Mouse (Mus musculus) testis, adult 2 months (tissue): ENCODE results near the gene Tmc2. TPM values are rescaled to one million over a fixed set of nuclear protein-coding genes. Genes with fewer than 3 reads are reported as not detected.

Experiments
- H3K27ac ChIP-seq: fragments of 200-500 bp; 2 replicates; pipeline ENCODE4 v1.5.1; 2012; ENCODE audit warnings: low read depth, low read length; ENCODE audit not compliant: control insufficient read depth, insufficient read depth
- H3K27me3 ChIP-seq: fragments of 200-500 bp; 2 replicates; pipeline ENCODE4 v1.6.1; 2012; ENCODE audit warnings: mild to moderate bottlenecking, low read length, moderate library complexity; ENCODE audit not compliant: control insufficient read depth, insufficient read depth
- H3K36me3 ChIP-seq: fragments of 200-500 bp; 2 replicates; pipeline ENCODE4 v1.6.1; 2012; ENCODE audit warnings: mild to moderate bottlenecking, low read length; ENCODE audit not compliant: control insufficient read depth, insufficient read depth
- H3K4me1 ChIP-seq: fragments of 200-500 bp; 2 replicates; pipeline ENCODE4 v1.6.1; 2012; ENCODE audit warnings: low read length; ENCODE audit not compliant: control insufficient read depth, insufficient read depth
- H3K4me3 ChIP-seq: fragments of 200-500 bp; 2 replicates; pipeline ENCODE4 v1.5.1; 2012; ENCODE audit warnings: low read depth, mild to moderate bottlenecking, low read length, moderate library complexity, mixed read lengths; ENCODE audit not compliant: control insufficient read depth
- CTCF ChIP-seq: fragments of 200-500 bp; IDR thresholded peaks from 2 replicates; pipeline ENCODE4 v1.5.1; 2012; ENCODE audit warnings: low read depth, mild to moderate bottlenecking, inconsistent platforms, low read length, moderate library complexity; ENCODE audit not compliant: control insufficient read depth, insufficient read depth, insufficient replicate concordance
- POLR2A ChIP-seq: fragments of 200-500 bp; IDR thresholded peaks from 2 replicates; pipeline ENCODE4 v1.6.1; 2012; ENCODE audit warnings: low read depth, mild to moderate bottlenecking, inconsistent platforms, low read length, moderate library complexity; ENCODE audit not compliant: control insufficient read depth
- polyA plus RNA-seq: library from polyadenylated mRNA; depleted of rRNA; stranded (reverse); fragments of >200 nt; gene quantifications from 2 replicates; pipeline ENCODE4 v1.2.3, GENCODE M21; 2012

Gene Tmc2
- polyA plus RNA-seq, 1 experiment, result 0.19 TPM

- Histone ChIP-seq H3K27me3 (no peaks in the 10 kb centered on the region), H3K36me3 (peaks cover 2% of the 10 kb centered on the region), H3K4me1 (peaks cover 7% of the 10 kb centered on the region), H3K27ac (peak within 1 kb of the TSS; percentile 91), H3K4me3 (peak within 1 kb of the TSS; percentile 97)
- TF ChIP-seq CTCF (peak; percentile 13; the same call in 1 of the 2 replicates), POLR2A (peak; percentile 97)
These were observed 79.3 kb downstream of the Tmc2 start, which contains the start of gene Nop56 for GRCm38 (mm10) chr2:130274149-130274861. Gene Nop56, plus strand, starts transcription at chr2:130274430.

- H3K27ac ChIP-seq, result no peak overlapping the region
- peaks cover 7% of the 10 kb centered on the region for H3K4me1 ChIP-seq
- H3K36me3 ChIP-seq, result peaks cover 3% of the 10 kb centered on the region
- no peak for TF ChIP-seq POLR2A
- no peak for TF ChIP-seq CTCF
- peak overlapping the region; percentile 97 for H3K4me3 ChIP-seq
- H3K27me3 ChIP-seq, result no peaks in the 10 kb centered on the region
These were observed 79.9 kb downstream of the Tmc2 start for GRCm38 (mm10) chr2:130274862-130275261.

GRCm38 (mm10) chr2:130275649-130276048, 80.7 kb downstream of the Tmc2 start:
- H3K27ac ChIP-seq, result no peak overlapping the region
- peaks cover 3% of the 10 kb centered on the region for H3K36me3 ChIP-seq

GRCm38 (mm10) chr2:130279600-130280091, 84.7 kb downstream of the Tmc2 start:
- TF ChIP-seq CTCF (no peak), POLR2A (no peak)
- Histone ChIP-seq H3K4me3 (no peak overlapping the region), H3K27ac (no peak overlapping the region), H3K4me1 (peaks cover 9% of the 10 kb centered on the region), H3K27me3 (no peaks in the 10 kb centered on the region), H3K36me3 (peaks cover 3% of the 10 kb centered on the region)

More at GRCm38 (mm10) chr2:130275649-130276048, 80.7 kb downstream of the Tmc2 start:
- TF ChIP-seq CTCF (peak; percentile 70; the same call in 1 of the 2 replicates), POLR2A (no peak)
- Histone ChIP-seq H3K4me1 (peaks cover 7% of the 10 kb centered on the region), H3K4me3 (no peak overlapping the region), H3K27me3 (no peaks in the 10 kb centered on the region)

- Histone ChIP-seq H3K27ac (no peak overlapping the region), H3K4me3 (no peak overlapping the region), H3K36me3 (peaks cover 3% of the 10 kb centered on the region), H3K4me1 (peaks cover 6% of the 10 kb centered on the region), H3K27me3 (no peaks in the 10 kb centered on the region)
- TF ChIP-seq POLR2A (no peak), CTCF (no peak)
These were observed 85.2 kb downstream of the Tmc2 start for GRCm38 (mm10) chr2:130280224-130280623.

- Histone ChIP-seq H3K4me1 (peaks cover 4% of the 10 kb centered on the region), H3K27ac (no peak overlapping the region), H3K4me3 (no peak overlapping the region), H3K27me3 (no peaks in the 10 kb centered on the region), H3K36me3 (peaks cover 3% of the 10 kb centered on the region)
- TF ChIP-seq CTCF, result no peak
- no peak for TF ChIP-seq POLR2A
These were observed 85.8 kb downstream of the Tmc2 start for GRCm38 (mm10) chr2:130280818-130281217.

- H3K4me3 ChIP-seq, result peak within 1 kb of the TSS; percentile 96
- TF ChIP-seq POLR2A, result peak; percentile 91
- TF ChIP-seq CTCF, result no peak
- H3K27ac ChIP-seq, result peak within 1 kb of the TSS; percentile 46
- H3K27me3 ChIP-seq, result no peaks in the 10 kb centered on the region
- H3K4me1 ChIP-seq, result peaks cover 4% of the 10 kb centered on the region
- H3K36me3 ChIP-seq, result peaks cover 1% of the 10 kb centered on the region; the same call in 1 of the 2 replicates
These were observed 89.1 kb downstream of the Tmc2 start, which contains the start of gene Idh3b for GRCm38 (mm10) chr2:130283854-130284654. Gene Idh3b, minus strand, starts transcription at chr2:130284547.
